Mouse (Mus musculus): Measurements from ENCODE around the gene Csmd2. TPM values are rescaled to one million over a fixed set of nuclear protein-coding genes. Genes with fewer than 3 reads are reported as not detected.

The Csmd2 gene
- polyA plus RNA-seq, 1 experiment from 2014 or later = not detected

- Histone ChIP-seq H3K36me3 (ENCODE audit: inconsistent target) (no peaks in the 10 kb centered on the region), H3K27ac (no peak overlapping the region), H3K4me3 (ENCODE audit: inconsistent target) (no peak overlapping the region), H3K79me2 (ENCODE audit: inconsistent target) (no peaks in the 10 kb centered on the region)
- WGBS (ENCODE audit: missing documents) = 72% methylated on average over 10 of the region's 10 CpGs
These were observed 153.8 kb downstream of the Csmd2 start for GRCm38 (mm10) chr4:128141161-128142101.

DNA sequence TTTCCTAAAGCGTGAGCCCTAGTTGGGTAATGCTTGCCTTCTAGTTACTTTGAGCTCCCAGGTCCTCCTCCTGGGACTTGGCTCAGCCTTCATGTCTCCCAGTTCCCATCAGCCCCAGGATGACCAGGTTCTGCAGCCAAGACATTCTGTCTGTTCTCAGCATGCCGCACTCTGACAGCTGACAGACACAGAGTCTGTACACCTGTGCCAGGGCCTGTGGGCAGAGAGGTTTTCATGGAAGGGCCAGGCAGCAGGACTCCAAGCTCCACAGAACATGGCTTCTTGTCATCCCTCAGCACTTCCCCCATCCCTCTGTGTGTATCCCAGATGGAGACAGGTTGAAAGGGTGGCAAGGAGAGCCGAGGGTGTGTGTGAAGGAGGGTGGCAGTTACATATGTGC, 154.6 kb downstream of the Csmd2 start:
- H3K4me3 ChIP-seq (ENCODE audit: inconsistent target) = no peak overlapping the region
- WGBS (ENCODE audit: missing documents) = 80% methylated on average over 3 of the region's 3 CpGs
- no peaks in the 10 kb centered on the region for H3K79me2 ChIP-seq (ENCODE audit: inconsistent target)
- no peak overlapping the region for H3K27ac ChIP-seq
- no peaks in the 10 kb centered on the region for H3K36me3 ChIP-seq (ENCODE audit: inconsistent target)

DNA sequence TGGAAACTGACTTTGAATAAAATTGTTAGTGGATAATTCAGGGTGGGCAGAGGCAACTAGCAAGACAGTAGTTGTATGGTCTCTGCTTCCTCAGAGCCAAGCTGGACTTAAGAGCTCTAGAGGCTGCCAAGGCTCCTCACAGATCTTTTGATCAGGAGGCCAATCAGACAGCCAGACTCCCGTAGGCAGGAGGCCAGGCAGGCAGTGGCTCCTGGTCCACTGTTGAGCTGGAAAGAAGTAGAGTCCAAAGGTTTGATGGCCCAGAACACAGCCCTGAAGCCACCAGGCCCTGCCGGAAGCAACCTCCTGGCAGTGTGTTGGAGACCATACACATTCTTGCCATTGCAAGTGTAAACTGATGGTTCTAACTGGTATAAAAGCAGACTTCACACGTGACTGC, 155.5 kb downstream of the Csmd2 start:
- Histone ChIP-seq H3K36me3 (ENCODE audit: inconsistent target) (no peaks in the 10 kb centered on the region), H3K4me3 (ENCODE audit: inconsistent target) (no peak overlapping the region), H3K27ac (no peak overlapping the region), H3K79me2 (ENCODE audit: inconsistent target) (no peaks in the 10 kb centered on the region)
- 69% methylated on average over 3 of the region's 3 CpGs for WGBS (ENCODE audit: missing documents)

DNA sequence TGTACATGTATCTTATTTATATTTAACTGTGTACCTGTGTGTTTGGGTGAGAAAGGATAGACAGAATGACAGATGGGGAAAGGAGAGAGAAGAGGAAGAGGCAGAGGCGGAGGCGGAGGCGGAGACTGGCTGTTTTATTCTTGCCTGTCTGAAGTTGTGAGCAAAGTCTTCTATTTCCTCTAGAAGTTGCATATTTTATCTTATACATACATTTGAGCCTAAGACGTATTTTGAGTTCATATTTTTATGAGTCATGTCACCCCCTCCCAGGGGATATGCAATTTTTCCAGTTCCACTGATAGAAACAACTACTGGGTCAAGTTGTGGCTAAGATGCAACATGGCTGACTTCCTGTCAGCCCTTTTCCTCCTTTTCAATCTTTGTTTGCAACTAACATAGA, 161.9 kb downstream of the Csmd2 start:
- H3K36me3 ChIP-seq (ENCODE audit: inconsistent target) = no peaks in the 10 kb centered on the region
- 91% methylated on average over 4 of the region's 4 CpGs for WGBS (ENCODE audit: missing documents)
- H3K4me3 ChIP-seq (ENCODE audit: inconsistent target) = no peak overlapping the region
- H3K79me2 ChIP-seq (ENCODE audit: inconsistent target) = no peaks in the 10 kb centered on the region
- H3K27ac ChIP-seq = no peak overlapping the region

- Histone ChIP-seq H3K79me2 (ENCODE audit: inconsistent target) (no peaks in the 10 kb centered on the region), H3K36me3 (ENCODE audit: inconsistent target) (no peaks in the 10 kb centered on the region), H3K4me3 (ENCODE audit: inconsistent target) (no peak overlapping the region), H3K27ac (no peak overlapping the region)
- WGBS (ENCODE audit: missing documents) = 80% methylated on average over 3 of the region's 3 CpGs
These were observed 164.4 kb downstream of the Csmd2 start for GRCm38 (mm10) chr4:128152066-128152465.

GRCm38 (mm10) chr4:128153144-128153543, 165.5 kb downstream of the Csmd2 start:
- Histone ChIP-seq H3K27ac (no peak overlapping the region), H3K4me3 (ENCODE audit: inconsistent target) (no peak overlapping the region), H3K36me3 (ENCODE audit: inconsistent target) (no peaks in the 10 kb centered on the region), H3K79me2 (ENCODE audit: inconsistent target) (no peaks in the 10 kb centered on the region)
- 100% methylated on average over 4 of the region's 4 CpGs for WGBS (ENCODE audit: missing documents)

- Histone ChIP-seq H3K36me3 (ENCODE audit: inconsistent target) (no peaks in the 10 kb centered on the region), H3K27ac (no peak overlapping the region), H3K79me2 (ENCODE audit: inconsistent target) (no peaks in the 10 kb centered on the region), H3K4me3 (ENCODE audit: inconsistent target) (no peak overlapping the region)
- 34% methylated on average over 3 of the region's 3 CpGs for WGBS (ENCODE audit: missing documents)
These were observed 167.6 kb downstream of the Csmd2 start for GRCm38 (mm10) chr4:128155226-128155625.

DNA sequence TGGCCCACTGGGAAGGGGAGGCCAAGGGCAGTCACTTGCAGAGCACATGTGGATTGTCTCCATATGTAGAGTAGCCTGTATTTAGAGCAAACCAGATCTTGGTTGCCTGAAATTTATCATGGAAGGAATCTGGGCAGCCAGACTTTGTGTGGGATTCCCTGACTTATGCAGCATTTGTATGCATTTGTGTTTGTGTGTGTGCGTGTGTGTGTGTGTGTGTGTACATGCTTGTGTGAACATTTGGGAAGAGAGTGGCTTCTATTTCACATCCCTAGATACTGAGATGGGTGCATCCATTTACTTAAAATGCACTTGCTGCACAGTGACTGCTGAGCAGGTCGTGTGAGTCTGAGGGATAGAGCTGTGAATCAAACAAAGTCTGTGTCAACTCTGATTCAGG, 173.0 kb downstream of the Csmd2 start:
- Histone ChIP-seq H3K27ac (no peak overlapping the region), H3K36me3 (ENCODE audit: inconsistent target) (no peaks in the 10 kb centered on the region), H3K4me3 (ENCODE audit: inconsistent target) (no peak overlapping the region), H3K79me2 (ENCODE audit: inconsistent target) (no peaks in the 10 kb centered on the region)
- 79% methylated on average over 1 of the region's 2 CpGs for WGBS (ENCODE audit: missing documents)

DNA sequence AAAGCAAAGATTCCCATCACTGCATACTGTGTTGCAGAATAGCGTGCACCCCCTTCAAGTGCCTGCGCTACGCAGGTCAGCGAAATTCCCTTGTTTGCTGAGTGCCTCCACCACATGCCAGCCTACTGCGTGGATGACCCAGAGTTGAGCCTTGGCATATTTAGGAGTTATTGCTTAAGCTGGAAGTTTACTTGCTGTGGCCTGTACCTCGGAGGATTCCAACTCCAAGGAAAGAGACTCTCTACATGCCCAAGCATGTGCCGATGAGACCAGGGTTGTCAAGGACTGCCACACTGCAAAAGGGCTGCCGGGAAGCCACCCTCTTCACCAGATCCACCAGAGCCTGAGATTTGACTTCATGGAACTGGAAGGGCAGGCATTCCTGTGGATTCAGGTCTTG, 182.5 kb downstream of the Csmd2 start:
- WGBS (ENCODE audit: missing documents) = 90% methylated on average over 8 of the region's 8 CpGs
- Histone ChIP-seq H3K27ac (no peak overlapping the region), H3K36me3 (ENCODE audit: inconsistent target) (no peaks in the 10 kb centered on the region), H3K4me3 (ENCODE audit: inconsistent target) (no peak overlapping the region), H3K79me2 (ENCODE audit: inconsistent target) (no peaks in the 10 kb centered on the region)

GRCm38 (mm10) chr4:128171233-128171632, 183.6 kb downstream of the Csmd2 start:
- WGBS (ENCODE audit: missing documents) = 88% methylated on average over 9 of the region's 9 CpGs
- no peaks in the 10 kb centered on the region for H3K79me2 ChIP-seq (ENCODE audit: inconsistent target)
- H3K36me3 ChIP-seq (ENCODE audit: inconsistent target) = no peaks in the 10 kb centered on the region
- no peak overlapping the region for H3K27ac ChIP-seq
- H3K4me3 ChIP-seq (ENCODE audit: inconsistent target) = no peak overlapping the region

DNA sequence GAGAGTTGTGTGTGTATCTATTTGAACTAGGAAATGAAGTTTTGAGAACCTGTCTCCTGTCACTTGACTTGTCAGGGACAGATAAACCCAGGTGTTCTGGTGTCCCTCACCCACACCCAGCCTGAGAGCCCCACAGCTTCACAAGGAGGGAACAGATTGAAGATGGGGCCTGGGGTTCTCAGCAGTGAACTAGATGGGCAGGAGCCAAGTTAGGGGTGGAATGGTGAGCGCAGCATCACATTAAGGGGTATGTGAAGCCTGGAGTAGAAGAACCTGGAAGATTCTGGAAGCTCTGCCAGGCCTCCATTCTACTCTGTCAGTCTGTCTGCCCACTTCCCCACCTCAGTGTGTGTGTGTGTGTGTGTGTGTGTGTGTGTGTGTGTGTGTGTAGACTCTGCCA, 184.0 kb downstream of the Csmd2 start:
- no peaks in the 10 kb centered on the region for H3K79me2 ChIP-seq (ENCODE audit: inconsistent target)
- WGBS (ENCODE audit: missing documents) = 88% methylated on average over 1 of the region's 1 CpGs
- no peak overlapping the region for H3K4me3 ChIP-seq (ENCODE audit: inconsistent target)
- H3K36me3 ChIP-seq (ENCODE audit: inconsistent target) = no peaks in the 10 kb centered on the region
- no peak overlapping the region for H3K27ac ChIP-seq

DNA sequence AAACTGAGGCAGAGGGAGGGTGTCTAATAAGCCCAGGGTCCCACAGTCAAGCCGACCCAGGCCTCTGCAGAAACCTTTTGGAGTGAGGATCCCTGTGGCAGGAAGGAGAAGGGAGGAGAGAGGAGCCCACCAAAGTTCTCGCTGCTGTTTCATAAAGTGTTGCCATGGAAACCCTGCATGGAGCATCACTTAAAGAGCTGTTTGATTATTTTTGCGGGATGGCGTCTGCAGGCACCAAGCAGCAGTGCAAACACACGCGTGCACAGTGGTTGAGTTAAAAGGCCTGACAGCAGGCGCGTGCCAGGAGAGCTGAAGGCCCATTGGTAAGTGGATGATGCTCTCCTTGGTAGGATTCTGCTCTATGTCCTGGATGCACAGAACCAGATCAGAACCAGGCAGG, 191.3 kb downstream of the Csmd2 start:
- Histone ChIP-seq H3K79me2 (ENCODE audit: inconsistent target) (no peaks in the 10 kb centered on the region), H3K36me3 (ENCODE audit: inconsistent target) (no peaks in the 10 kb centered on the region), H3K27ac (no peak overlapping the region), H3K4me3 (ENCODE audit: inconsistent target) (no peak overlapping the region)
- 93% methylated on average over 8 of the region's 8 CpGs for WGBS (ENCODE audit: missing documents)

DNA sequence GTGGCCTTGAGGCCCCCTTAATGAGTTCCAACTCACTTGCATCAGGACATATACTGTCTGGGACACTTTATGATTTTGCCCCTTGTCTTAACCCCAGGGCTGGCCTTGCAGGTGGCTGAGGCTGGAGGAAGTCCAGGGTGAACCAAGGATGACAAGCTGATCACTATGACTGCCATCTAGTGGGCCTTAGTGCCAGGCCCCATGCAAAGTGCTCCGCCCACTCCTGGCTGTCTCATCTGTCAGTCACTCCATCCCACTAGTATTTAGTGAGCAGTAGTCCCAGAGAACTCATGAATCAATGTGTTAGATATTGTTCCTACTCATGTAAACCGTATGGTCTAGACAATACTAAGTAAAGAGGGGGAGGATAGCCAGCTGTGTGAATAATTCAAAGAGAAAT, 191.9 kb downstream of the Csmd2 start:
- Histone ChIP-seq H3K79me2 (ENCODE audit: inconsistent target) (no peaks in the 10 kb centered on the region), H3K36me3 (ENCODE audit: inconsistent target) (no peaks in the 10 kb centered on the region), H3K4me3 (ENCODE audit: inconsistent target) (no peak overlapping the region), H3K27ac (no peak overlapping the region)
- WGBS (ENCODE audit: missing documents) = 84% methylated on average over 2 of the region's 2 CpGs

GRCm38 (mm10) chr4:128184747-128185146, 197.1 kb downstream of the Csmd2 start:
- no peak overlapping the region for H3K27ac ChIP-seq
- WGBS (ENCODE audit: missing documents) = 92% methylated on average over 1 of the region's 1 CpGs
- H3K79me2 ChIP-seq (ENCODE audit: inconsistent target) = no peaks in the 10 kb centered on the region
- H3K4me3 ChIP-seq (ENCODE audit: inconsistent target) = no peak overlapping the region
- H3K36me3 ChIP-seq (ENCODE audit: inconsistent target) = no peaks in the 10 kb centered on the region

- Histone ChIP-seq H3K79me2 (ENCODE audit: inconsistent target) (no peaks in the 10 kb centered on the region), H3K4me3 (ENCODE audit: inconsistent target) (no peak overlapping the region), H3K27ac (no peak overlapping the region), H3K36me3 (ENCODE audit: inconsistent target) (no peaks in the 10 kb centered on the region)
- 98% methylated on average over 8 of the region's 8 CpGs for WGBS (ENCODE audit: missing documents)
These were observed 206.8 kb downstream of the Csmd2 start for GRCm38 (mm10) chr4:128194454-128194853.

Data from macrophage (primary cell).